Mouse (Mus musculus): ENCODE measurements around the gene Slc16a6. TPM values are rescaled to one million over a fixed set of nuclear protein-coding genes. Genes with fewer than 3 reads are reported as not detected.

The Slc16a6 gene
- polyA plus RNA-seq, 1 experiment from 2014 or later = 6.0 TPM

GRCm38 (mm10) chr11:109434233-109434798, 39.1 kb downstream of the Slc16a6 start:
- WGBS = 95% methylated on average over 16 of the region's 16 CpGs
- Histone ChIP-seq H3K4me3 (ENCODE audit: low read depth, low read length) (no peak overlapping the region), H3K4me1 (replicated peaks; ENCODE audit: control insufficient read depth, insufficient read depth, low read length) (no peaks in the 10 kb centered on the region), H3K9me3 (ENCODE audit: control insufficient read depth, low read length) (no peaks in the 10 kb centered on the region), H3K27me3 (ENCODE audit: control insufficient read depth, insufficient read depth, low read length) (no peaks in the 10 kb centered on the region), H3K36me3 (ENCODE audit: control insufficient read depth, insufficient read depth, low read length) (no peaks in the 10 kb centered on the region; the same call in 1 of the 2 replicates), H3K4me2 (ENCODE audit: low read depth, low read length, severe bottlenecking) (no peak overlapping the region), H3K9ac (ENCODE audit: low read length) (no peak overlapping the region), H3K27ac (ENCODE audit: low read depth, low read length) (no peak overlapping the region)
- no peak for ATAC-seq (replicated peaks; ENCODE audit: low FRiP score)
- DNase-seq (ENCODE audit: low spot score) = no peak

GRCm38 (mm10) chr11:109427353-109427752, 46.0 kb downstream of the Slc16a6 start:
- WGBS = 96% methylated on average over 5 of the region's 5 CpGs
- Histone ChIP-seq H3K27me3 (ENCODE audit: control insufficient read depth, insufficient read depth, low read length) (no peaks in the 10 kb centered on the region), H3K27ac (ENCODE audit: low read depth, low read length) (no peak overlapping the region), H3K9ac (ENCODE audit: low read length) (no peak overlapping the region), H3K9me3 (ENCODE audit: control insufficient read depth, low read length) (no peaks in the 10 kb centered on the region), H3K36me3 (ENCODE audit: control insufficient read depth, insufficient read depth, low read length) (no peaks in the 10 kb centered on the region; the same call in 1 of the 2 replicates), H3K4me3 (ENCODE audit: low read depth, low read length) (no peak overlapping the region), H3K4me2 (ENCODE audit: low read depth, low read length, severe bottlenecking) (no peak overlapping the region), H3K4me1 (replicated peaks; ENCODE audit: control insufficient read depth, insufficient read depth, low read length) (no peaks in the 10 kb centered on the region; the same call in 1 of the 2 replicates)
- no peak for DNase-seq (ENCODE audit: low spot score)
- ATAC-seq (replicated peaks; ENCODE audit: low FRiP score) = no peak

- no peaks in the 10 kb centered on the region; the same call in 1 of the 2 replicates for H3K36me3 ChIP-seq (ENCODE audit: control insufficient read depth, insufficient read depth, low read length)
- ATAC-seq (replicated peaks; ENCODE audit: low FRiP score) (no peak), DNase-seq (ENCODE audit: low spot score) (no peak)
- H3K4me1 ChIP-seq (replicated peaks; ENCODE audit: control insufficient read depth, insufficient read depth, low read length) = no peaks in the 10 kb centered on the region; the same call in 1 of the 2 replicates
- peak overlapping the region; percentile 63 for H3K4me2 ChIP-seq (ENCODE audit: low read depth, low read length, severe bottlenecking)
- no peaks in the 10 kb centered on the region for H3K9me3 ChIP-seq (ENCODE audit: control insufficient read depth, low read length)
- 0% methylated on average over 11 of the region's 11 CpGs for WGBS
- no peaks in the 10 kb centered on the region for H3K27me3 ChIP-seq (ENCODE audit: control insufficient read depth, insufficient read depth, low read length)
- H3K27ac ChIP-seq (ENCODE audit: low read depth, low read length) = peak overlapping the region; percentile 70
- H3K9ac ChIP-seq (ENCODE audit: low read length) = peak overlapping the region; percentile 68
- peak overlapping the region; percentile 52 for H3K4me3 ChIP-seq (ENCODE audit: low read depth, low read length)
Observed at GRCm38 (mm10) chr11:109426272-109426586, 47.2 kb downstream of the Slc16a6 start.

- Histone ChIP-seq H3K27me3 (ENCODE audit: control insufficient read depth, insufficient read depth, low read length) (no peaks in the 10 kb centered on the region), H3K4me2 (ENCODE audit: low read depth, low read length, severe bottlenecking) (peak within 1 kb of the TSS; percentile 63), H3K4me3 (ENCODE audit: low read depth, low read length) (peak within 1 kb of the TSS; percentile 52), H3K4me1 (replicated peaks; ENCODE audit: control insufficient read depth, insufficient read depth, low read length) (no peaks in the 10 kb centered on the region; the same call in 1 of the 2 replicates), H3K9ac (ENCODE audit: low read length) (peak within 1 kb of the TSS; percentile 68), H3K27ac (ENCODE audit: low read depth, low read length) (peak within 1 kb of the TSS; percentile 70), H3K9me3 (ENCODE audit: control insufficient read depth, low read length) (no peaks in the 10 kb centered on the region), H3K36me3 (ENCODE audit: control insufficient read depth, insufficient read depth, low read length) (no peaks in the 10 kb centered on the region; the same call in 1 of the 2 replicates)
- DNase-seq (ENCODE audit: low spot score) (peak; percentile 100), ATAC-seq (replicated peaks; ENCODE audit: low FRiP score) (peak; percentile 97)
- WGBS = under 1% methylated on average over 65 of the region's 65 CpGs
Observed at GRCm38 (mm10) chr11:109425392-109426271, 47.8 kb downstream of the Slc16a6 start, which contains the start of gene Amz2. Gene Amz2, plus strand, starts transcription at chr11:109425946.

GRCm38 (mm10) chr11:109423294-109423693, 50.1 kb downstream of the Slc16a6 start:
- no peak overlapping the region for H3K4me3 ChIP-seq (ENCODE audit: low read depth, low read length)
- H3K9ac ChIP-seq (ENCODE audit: low read length) = no peak overlapping the region
- H3K9me3 ChIP-seq (ENCODE audit: control insufficient read depth, low read length) = no peaks in the 10 kb centered on the region
- H3K4me2 ChIP-seq (ENCODE audit: low read depth, low read length, severe bottlenecking) = no peak overlapping the region
- H3K27me3 ChIP-seq (ENCODE audit: control insufficient read depth, insufficient read depth, low read length) = no peaks in the 10 kb centered on the region
- ATAC-seq (replicated peaks; ENCODE audit: low FRiP score) = no peak
- no peaks in the 10 kb centered on the region for H3K36me3 ChIP-seq (ENCODE audit: control insufficient read depth, insufficient read depth, low read length)
- H3K27ac ChIP-seq (ENCODE audit: low read depth, low read length) = no peak overlapping the region
- no peak for DNase-seq (ENCODE audit: low spot score)
- H3K4me1 ChIP-seq (replicated peaks; ENCODE audit: control insufficient read depth, insufficient read depth, low read length) = no peaks in the 10 kb centered on the region; the same call in 1 of the 2 replicates
- WGBS = 79% methylated on average over 1 of the region's 1 CpGs

GRCm38 (mm10) chr11:109422263-109422662, 51.1 kb downstream of the Slc16a6 start:
- ATAC-seq (replicated peaks; ENCODE audit: low FRiP score) = no peak
- Histone ChIP-seq H3K27ac (ENCODE audit: low read depth, low read length) (no peak overlapping the region), H3K27me3 (ENCODE audit: control insufficient read depth, insufficient read depth, low read length) (no peaks in the 10 kb centered on the region), H3K9me3 (ENCODE audit: control insufficient read depth, low read length) (no peaks in the 10 kb centered on the region), H3K9ac (ENCODE audit: low read length) (no peak overlapping the region), H3K4me1 (replicated peaks; ENCODE audit: control insufficient read depth, insufficient read depth, low read length) (no peaks in the 10 kb centered on the region; the same call in 1 of the 2 replicates), H3K4me2 (ENCODE audit: low read depth, low read length, severe bottlenecking) (no peak overlapping the region), H3K4me3 (ENCODE audit: low read depth, low read length) (no peak overlapping the region), H3K36me3 (ENCODE audit: control insufficient read depth, insufficient read depth, low read length) (no peaks in the 10 kb centered on the region)
- DNase-seq (ENCODE audit: low spot score) = no peak
- WGBS = 89% methylated on average over 4 of the region's 4 CpGs

GRCm38 (mm10) chr11:109421205-109421604, 52.2 kb downstream of the Slc16a6 start:
- WGBS = 85% methylated on average over 5 of the region's 5 CpGs
- H3K9me3 ChIP-seq (ENCODE audit: control insufficient read depth, low read length) = no peaks in the 10 kb centered on the region
- ATAC-seq (replicated peaks; ENCODE audit: low FRiP score) = no peak
- no peak overlapping the region for H3K4me3 ChIP-seq (ENCODE audit: low read depth, low read length)
- H3K4me1 ChIP-seq (replicated peaks; ENCODE audit: control insufficient read depth, insufficient read depth, low read length) = no peaks in the 10 kb centered on the region; the same call in 1 of the 2 replicates
- no peaks in the 10 kb centered on the region for H3K27me3 ChIP-seq (ENCODE audit: control insufficient read depth, insufficient read depth, low read length)
- H3K36me3 ChIP-seq (ENCODE audit: control insufficient read depth, insufficient read depth, low read length) = no peaks in the 10 kb centered on the region
- H3K4me2 ChIP-seq (ENCODE audit: low read depth, low read length, severe bottlenecking) = no peak overlapping the region
- no peak for DNase-seq (ENCODE audit: low spot score)
- H3K27ac ChIP-seq (ENCODE audit: low read depth, low read length) = no peak overlapping the region
- H3K9ac ChIP-seq (ENCODE audit: low read length) = no peak overlapping the region

GRCm38 (mm10) chr11:109420567-109420962, 52.8 kb downstream of the Slc16a6 start:
- ATAC-seq (replicated peaks; ENCODE audit: low FRiP score) = no peak
- no peak overlapping the region for H3K4me3 ChIP-seq (ENCODE audit: low read depth, low read length)
- H3K9me3 ChIP-seq (ENCODE audit: control insufficient read depth, low read length) = no peaks in the 10 kb centered on the region
- H3K9ac ChIP-seq (ENCODE audit: low read length) = no peak overlapping the region
- 88% methylated on average over 14 of the region's 14 CpGs for WGBS
- H3K4me2 ChIP-seq (ENCODE audit: low read depth, low read length, severe bottlenecking) = no peak overlapping the region
- no peaks in the 10 kb centered on the region for H3K27me3 ChIP-seq (ENCODE audit: control insufficient read depth, insufficient read depth, low read length)
- no peak overlapping the region for H3K27ac ChIP-seq (ENCODE audit: low read depth, low read length)
- no peaks in the 10 kb centered on the region; the same call in 1 of the 2 replicates for H3K4me1 ChIP-seq (replicated peaks; ENCODE audit: control insufficient read depth, insufficient read depth, low read length)
- no peak for DNase-seq (ENCODE audit: low spot score)
- H3K36me3 ChIP-seq (ENCODE audit: control insufficient read depth, insufficient read depth, low read length) = no peaks in the 10 kb centered on the region

Data from forebrain, embryonic 11.5 days (tissue).